Mouse (Mus musculus): ENCODE data around the gene Gm11172.

- no peak for TF ChIP-seq CTCF (IDR thresholded peaks at IDR 0.05; ENCODE audit: low read depth)
- TF ChIP-seq EP300 (IDR thresholded peaks at IDR 0.05; ENCODE audit: low read depth): no peak
These were observed 21.8 kb downstream of the Gm11172 start for GRCm38 (mm10) chr16:10834542-10834910.
